Mouse (Mus musculus) spleen, adult 2 months (tissue): Measurements from ENCODE around the gene Map3k3.

ENCODE experiments used
- CTCF ChIP-seq: fragments of 200-500 bp; IDR thresholded peaks from 2 replicates; pipeline ENCODE4 v1.5.1; 2011; ENCODE audit warnings: mild to moderate bottlenecking, inconsistent platforms; ENCODE audit not compliant: insufficient read depth, insufficient read length, insufficient replicate concordance; ENCODE audit errors: extremely low read depth
- POLR2A ChIP-seq: fragments of 200-500 bp; IDR thresholded peaks from 2 replicates; pipeline ENCODE4 v1.6.1; 2011; ENCODE audit warnings: low read depth, low read length, inconsistent platforms

DNA sequence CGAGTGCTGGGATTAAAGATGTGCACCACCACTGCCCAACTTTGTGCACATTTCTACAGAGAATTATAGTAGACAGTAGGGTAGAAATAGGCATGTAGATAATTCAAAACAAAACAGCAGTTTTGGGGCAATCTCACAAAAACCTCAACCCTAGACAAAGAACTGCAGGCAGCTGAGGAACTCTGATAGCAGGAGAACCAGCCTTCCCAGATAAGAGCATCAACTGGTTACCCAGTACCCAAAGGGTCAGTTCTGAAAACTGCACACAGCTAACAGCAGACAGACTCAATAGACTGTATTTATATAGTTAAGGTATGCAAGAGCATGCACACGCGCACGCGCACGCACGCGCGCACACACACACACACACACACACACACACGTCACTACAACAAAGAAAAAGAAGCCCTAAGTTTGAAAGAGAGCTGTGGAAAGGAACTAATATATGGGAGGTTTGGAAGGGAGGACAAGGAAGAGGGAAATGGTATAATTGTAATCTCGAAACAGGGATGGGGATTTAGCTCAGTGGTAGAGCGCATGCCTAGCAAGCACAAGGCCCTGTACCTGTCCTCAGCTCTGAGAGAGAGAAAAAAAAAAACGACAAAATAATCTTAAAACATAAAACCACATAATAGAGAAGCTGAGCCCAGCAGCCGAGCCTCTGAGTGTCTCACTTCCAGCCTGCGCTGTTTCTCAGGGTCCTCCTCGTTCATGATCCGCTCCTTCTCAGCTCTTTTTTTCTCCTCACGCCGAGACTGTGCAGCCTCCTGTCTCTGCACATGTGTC, 117.1 kb downstream of the Map3k3 start:
- no peak for TF ChIP-seq CTCF
- no peak for TF ChIP-seq POLR2A
